Mouse (Mus musculus) urinary bladder, adult 2 months (tissue): Measurements from ENCODE around the gene Slc16a13. TPM values are rescaled to one million over a fixed set of nuclear protein-coding genes. Genes with fewer than 3 reads are reported as not detected.

ENCODE experiments used
- DNase-seq: peaks from one replicate; pipeline ENCODE4 v3.0.0; 2022; ENCODE audit warnings: low spot score
- polyA plus RNA-seq: library from polyadenylated mRNA; depleted of rRNA; stranded (reverse); fragments of >200 nt; gene quantifications from 2 replicates; pipeline ENCODE4 v1.2.3, GENCODE M21; 2012

Gene Slc16a13
- polyA plus RNA-seq, 1 experiment: 8.5 TPM

DNA sequence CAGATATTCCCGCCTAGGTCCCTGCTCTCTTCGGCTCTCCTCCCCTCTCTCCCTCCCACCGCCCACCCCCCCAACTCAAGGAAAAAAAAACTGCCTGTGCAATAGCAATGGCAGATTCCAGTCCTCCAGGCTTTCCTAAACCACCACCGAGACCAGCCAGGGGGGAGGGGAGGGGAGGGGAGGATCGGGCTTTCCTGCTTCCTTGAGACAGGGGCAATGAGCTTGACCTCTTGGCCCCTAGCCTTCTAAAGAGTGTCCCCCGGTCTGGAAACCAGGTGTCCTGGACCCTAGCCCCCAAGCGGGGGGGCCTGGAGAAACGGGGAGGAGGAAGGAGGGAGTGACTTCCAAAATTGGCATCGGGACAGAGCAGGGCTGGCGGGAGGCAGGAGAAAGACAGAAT, 11.7 kb upstream of the Slc16a13 start:
- DNase-seq: no peak

DNA sequence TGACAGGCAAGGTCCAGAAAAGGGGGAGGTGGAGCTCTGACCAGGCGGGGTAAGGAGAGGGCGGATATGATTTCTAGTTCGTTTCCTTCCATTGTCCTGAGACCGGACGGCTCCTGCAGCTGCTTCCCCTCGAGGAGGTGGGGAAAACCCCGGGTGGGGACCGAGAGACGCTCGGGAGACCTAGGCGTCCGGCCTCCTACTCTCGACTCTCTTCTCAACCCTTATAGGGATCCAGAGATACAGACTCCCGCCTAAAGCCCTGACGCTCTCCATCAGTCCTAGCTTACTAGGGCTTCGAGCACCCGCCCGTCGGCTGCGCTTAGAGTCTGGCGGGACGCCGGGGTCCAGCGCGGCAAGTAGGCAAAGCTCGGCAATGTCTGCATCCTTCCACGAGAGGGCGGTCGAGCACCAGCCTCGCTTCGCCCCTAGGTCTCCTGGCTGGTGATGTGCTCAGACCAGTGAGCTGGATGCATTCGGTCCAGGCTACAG, 9.4 kb upstream of the Slc16a13 start:
- DNase-seq: peak; percentile 67

DNA sequence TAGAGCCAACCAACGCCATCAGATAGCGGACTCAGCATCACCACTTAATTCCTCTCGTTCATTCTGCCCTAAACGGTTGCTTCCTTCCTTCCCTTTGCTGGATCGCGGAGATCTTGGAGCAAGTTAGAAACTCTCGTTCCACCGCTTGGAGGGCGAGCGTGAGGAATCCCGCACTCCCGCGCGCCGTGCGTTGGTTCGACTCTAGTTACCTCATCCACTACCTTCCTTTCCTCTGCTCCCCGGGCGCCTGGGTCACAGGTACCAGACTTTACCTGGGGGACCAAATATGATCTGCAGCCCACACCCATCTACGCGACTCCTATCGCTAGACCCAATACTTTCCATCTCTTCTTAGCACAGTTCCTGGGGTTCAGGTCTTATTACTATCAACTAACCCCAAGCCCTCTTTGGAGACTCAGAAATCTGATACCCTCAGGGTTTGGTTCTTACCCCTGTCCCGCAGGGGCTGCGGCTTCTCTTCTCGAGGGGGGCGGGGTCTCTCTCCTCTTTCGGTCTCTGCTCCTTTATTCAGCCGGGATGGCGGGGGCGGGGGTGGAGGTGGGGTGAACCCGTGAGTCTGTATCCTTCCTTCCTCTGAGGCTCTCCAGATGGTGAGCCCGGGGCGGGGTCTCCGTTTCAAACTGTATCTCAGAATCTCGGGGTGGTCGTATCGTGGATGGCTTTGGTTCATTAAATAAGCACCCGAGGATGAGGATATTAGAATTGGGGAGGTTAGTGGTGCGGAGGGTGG, 8.6 kb upstream of the Slc16a13 start, which contains the start of gene Bcl6b:
Gene Bcl6b (minus strand): TSS at position 539 of the 751 bp plus-strand sequence.
- no peak for DNase-seq

DNA sequence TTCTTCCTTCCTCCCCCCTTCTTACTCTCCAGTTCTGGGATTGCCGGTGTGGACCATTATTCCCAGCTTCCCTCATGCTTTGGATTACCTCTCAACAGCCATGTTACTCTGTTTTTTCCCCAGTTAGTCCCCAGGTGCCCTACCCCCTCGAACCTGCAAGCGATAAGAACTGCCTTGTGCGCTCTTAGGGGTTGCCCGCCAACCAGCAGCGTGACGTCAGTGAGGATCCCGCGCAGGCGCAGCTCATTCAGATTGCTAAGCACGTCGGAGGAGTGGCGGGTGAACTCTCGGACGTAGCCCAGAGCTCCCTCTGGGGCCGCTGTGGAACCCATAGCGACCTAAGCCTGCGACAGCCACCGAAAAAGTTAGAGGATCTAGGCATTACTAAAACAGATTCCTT, 8.0 kb upstream of the Slc16a13 start:
- no peak for DNase-seq

DNA sequence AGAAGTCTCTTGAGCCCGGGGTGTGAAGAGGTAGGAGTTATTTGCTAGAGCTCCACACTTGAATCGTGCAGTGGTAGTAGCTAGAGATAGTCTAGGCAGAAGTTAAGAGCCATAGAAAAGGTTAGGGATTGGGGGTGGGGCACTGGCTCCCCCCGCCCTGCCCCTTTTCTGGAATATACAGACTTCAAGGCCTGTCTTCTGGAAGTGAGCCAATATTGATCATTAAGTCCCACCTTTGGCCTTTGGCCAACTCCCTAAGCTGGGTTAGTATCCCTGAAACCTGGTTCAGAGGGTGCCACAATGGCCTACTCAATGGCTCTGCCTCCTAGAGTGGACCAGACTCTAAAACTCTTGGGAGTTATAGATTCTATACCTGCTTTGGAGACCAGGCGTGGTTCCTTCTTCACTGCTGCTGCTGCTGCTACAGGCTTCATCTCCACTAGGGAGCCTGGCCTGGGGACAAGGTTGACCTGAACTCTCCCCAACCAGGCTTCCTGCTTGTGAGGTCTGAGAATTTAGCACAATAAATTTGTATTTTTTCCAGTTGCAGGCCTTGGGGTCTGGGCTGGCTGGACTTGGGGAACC, 6.9 kb upstream of the Slc16a13 start:
- DNase-seq: no peak

DNA sequence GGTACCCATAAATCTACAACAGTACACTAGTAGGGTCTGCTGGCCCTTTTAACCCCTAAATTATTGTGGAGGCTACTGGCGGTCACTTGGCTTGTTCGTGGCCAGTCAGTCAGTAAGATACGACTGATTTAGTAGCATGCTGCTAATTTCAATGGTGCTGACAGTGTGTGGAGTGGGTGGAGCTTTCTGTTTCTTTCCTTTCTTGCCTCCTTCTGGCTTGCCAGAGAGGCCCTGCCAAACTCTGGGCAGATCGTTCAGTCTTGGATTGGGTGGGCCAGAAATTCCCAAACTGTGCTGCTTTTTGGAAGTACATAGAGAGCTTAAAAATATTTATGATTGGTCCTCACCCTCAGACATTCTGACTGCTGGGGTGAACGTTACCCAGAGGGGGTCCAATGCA, 6.3 kb upstream of the Slc16a13 start:
- no peak for DNase-seq

DNA sequence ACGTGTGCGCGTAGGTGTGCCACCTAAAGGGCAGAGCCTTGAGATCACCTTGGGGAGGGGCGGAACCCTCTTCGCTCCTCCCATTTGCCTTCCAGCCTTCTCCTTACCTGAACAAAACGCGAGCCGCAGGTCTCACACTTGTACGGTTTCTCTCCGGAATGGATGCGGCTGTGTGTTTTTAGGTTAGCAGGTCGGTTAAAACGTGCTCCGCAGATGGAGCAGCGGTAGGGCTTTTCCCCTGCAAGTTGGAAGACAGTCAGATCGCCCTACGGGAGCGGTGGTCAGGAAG, 5.7 kb upstream of the Slc16a13 start:
- DNase-seq: no peak

DNA sequence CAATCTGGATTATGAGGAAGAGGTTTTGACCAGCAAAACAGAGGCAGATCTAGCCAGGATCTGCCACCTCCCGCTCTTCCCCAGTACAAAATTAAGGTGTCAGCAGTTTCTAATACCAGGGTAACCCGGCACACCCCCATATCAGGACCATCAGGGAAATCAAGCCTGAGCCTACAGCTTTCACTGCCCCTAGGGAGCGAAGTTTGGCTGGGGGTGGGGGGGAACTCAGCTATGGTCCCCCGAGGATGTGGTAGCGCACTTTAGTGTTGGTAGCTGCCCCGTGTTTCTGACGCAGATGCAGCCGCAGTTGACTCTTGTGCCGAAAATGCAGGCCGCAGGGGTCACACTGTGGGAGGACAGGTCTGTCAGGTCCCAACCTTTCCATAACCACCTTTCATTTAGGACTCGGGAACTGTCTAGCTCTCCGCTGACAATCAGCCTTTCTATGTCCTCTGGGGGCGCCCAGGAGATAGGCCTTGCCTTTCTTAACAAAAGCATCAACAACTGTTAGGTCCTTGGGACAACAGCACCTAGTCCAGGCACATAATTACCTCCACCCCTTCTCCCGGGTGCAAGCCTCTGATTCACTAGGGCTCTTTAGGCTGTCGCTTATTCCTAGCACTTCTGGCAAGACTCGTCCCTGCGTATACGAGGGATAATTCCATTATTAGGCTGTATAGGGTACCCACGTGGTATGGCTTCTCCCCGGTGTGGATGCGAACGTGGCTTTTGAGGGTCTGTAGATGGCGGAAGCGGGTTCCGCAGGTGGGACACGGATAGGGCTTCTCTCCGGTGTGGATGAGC, 5.1 kb upstream of the Slc16a13 start:
- DNase-seq: no peak

DNA sequence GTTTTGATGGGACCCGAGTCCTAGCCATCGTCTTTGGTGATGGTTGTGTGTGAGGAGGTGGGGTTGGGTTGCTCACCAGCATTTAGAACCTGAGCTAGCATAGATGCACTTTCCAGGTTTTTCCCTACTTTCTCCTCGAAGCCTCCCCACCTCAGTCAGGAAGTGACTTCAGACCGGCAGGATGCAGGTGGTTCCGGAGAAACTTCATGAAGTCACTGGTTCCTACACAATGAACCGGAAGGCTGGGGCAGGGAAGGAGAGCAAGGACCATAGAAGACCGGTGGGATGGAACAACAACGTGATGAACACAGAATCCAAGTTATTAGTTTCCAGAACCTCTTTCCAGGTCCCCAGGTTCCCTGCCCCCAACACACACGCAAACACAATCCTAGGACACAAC, 2.9 kb upstream of the Slc16a13 start:
- no peak for DNase-seq

DNA sequence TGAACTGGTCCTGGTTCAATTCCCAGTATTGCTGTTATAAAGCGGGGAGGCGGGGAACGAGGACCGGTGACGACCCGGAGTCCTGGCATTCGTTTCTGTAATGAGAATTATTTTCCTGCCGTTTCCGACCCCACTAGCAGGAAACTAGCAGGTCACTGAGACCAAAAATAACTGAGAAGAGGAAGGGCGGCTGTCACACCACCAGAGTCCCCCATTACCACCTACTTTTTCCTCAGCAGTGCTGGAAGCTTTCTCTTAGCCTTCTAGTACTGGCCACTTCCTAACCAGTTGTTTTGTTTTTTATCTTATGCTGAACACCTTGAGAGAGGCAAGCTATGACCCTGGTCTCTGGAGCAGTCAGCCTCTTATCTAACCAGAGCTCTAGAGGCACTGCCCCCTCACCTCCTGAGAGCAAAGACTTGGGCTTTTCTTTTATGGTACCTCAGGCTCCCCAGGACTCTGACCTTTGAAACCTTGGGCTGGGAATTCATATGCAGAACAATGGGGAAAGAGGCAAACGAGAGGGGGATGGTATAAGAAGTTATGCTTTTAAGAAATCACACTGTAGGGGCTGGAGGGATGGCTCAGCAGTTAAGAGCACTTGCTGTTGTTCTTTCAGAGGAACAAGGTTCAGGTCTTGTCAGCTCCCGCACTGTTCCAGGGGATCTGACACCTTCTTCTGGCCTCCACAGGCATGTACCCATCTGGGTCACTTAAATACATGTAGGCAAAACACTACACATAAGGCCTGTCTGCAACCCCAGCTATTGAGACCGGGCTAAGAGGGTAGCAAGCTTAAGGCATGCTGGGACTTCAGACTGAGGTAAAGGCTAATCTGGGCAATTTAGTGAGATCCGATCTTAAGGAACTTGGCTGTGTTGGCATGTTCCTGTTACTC, 988 bp upstream of the Slc16a13 start:
- no peak for DNase-seq

DNA sequence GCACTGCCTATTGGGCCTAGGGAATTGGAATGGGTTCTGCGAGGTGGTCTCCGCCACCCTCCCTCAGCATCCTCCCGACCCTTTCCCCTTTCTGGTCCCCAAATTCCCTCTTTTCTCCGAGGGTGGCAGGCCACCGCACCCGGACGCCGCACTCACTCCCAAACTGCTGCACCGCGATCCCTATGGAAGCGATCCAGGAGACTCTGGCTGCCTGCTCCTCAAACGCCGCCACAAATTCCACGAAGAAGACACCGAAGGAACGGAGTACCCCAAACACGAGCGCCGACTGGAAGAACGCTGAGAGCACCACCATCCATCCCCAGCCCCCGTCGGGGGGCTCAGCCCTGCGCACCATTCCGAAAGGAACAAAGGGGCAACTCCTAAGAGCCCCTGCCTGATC, 541 bp downstream of the Slc16a13 start:
- DNase-seq: no peak

DNA sequence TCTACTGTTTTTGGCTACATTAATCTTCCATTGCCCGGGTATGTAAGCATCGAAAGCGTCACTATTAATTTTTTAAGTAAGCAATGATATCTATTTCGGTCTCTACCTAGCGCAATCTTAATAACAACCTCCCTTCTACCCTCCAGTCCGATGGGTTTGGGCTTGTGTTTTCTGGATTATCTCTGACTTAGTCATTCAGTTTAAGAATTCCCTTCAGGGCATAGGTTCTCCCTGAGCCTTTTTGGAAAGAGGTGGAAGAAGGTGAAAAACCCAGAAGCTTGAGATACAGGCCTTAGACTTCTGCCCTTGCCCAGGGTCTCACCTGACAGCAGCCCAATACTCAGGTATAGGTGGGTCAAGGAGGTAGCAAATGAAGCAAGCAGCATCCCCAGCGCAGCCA, 991 bp downstream of the Slc16a13 start:
- no peak for DNase-seq

DNA sequence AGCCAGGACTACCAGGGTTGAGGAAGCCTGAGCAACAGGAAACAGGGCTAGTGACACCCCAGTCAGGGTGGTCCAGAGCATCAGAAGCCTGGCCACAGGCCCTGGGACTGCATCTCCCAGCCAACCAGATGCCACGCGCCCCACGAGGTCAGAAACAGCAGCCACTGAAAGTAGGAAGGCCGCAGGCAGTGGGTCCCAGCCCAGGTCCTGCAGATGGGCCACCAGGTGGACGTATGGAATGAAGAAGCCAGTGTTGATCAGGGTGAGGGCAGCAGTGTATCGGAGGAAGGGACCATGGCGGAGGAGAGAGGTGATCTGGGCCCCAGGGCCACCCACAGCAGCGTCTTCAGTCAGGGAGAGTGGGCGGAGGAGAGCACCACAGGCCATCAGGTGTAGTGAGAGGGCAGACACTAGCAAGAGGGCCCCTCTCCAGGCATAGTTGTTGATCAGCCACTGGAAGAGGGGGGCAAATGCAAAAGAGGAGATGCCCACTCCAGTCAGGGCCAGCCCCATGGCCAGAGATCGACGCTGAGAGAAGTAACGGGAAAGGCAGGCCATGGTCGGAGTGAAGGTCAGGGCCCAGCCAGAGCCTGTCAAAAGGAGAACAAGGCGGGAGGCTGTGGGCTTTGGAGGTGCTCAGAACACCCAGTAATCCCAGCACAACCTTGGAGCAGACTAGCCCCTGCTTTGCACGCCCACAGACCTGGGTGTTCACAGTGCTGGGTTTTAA, 2.0 kb downstream of the Slc16a13 start:
- no peak for DNase-seq

DNA sequence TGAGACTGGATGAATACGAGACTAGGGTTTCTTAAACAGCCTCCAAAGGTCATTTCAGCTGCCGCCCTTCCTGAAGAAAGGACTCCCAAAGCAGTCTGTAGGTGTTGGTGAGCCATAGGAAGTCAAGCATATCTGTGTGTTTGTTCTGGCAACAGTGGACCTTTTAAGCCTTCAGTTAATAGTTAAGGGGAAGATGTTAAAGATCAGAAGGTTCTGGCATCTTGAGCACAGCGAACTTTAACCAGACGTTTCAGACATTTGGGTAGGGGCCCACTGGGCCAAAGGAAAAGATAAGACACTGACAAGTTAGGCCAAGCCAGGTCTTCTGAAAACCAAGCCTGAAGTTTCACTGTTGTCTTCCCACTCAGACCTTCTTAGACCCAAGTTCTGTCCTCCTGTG, 2.8 kb downstream of the Slc16a13 start:
- DNase-seq: no peak

DNA sequence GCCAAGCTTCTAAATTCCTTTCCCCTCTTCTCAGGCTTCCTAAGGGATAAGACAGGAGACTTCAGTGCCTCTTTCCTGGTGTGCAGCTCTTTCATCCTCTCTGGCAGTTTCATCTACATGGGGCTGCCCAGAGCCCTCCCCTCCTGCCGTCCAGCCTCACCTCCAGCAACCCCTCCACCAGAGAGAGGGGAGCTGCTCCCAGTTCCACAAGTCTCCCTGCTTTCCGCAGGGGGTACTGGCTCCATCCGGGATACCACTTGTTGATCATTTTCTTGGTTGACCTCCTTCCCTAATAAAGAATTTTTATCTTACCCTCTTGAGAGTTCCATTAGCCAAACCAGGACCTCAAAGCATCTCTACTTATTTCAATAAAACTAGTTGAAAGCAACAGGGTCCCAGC, 4.8 kb downstream of the Slc16a13 start:
- DNase-seq: no peak

DNA sequence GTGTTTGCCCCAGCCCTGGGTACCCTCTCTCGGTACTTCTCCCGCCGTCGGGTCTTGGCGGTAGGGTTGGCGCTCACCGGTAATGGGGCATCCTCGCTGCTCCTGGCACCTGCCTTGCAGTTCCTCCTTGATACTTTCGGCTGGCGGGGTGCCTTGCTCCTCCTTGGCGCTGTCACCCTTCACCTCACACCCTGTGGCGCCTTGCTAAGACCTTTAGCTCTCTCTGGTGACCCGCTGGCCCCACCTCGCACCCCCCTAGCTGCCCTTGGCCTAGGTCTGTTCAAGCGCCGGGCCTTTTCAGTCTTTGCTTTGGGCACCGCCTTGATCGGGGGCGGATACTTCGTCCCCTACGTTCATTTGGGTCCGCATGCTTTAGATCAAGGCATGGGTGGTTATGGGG, 5.6 kb downstream of the Slc16a13 start:
- no peak for DNase-seq

DNA sequence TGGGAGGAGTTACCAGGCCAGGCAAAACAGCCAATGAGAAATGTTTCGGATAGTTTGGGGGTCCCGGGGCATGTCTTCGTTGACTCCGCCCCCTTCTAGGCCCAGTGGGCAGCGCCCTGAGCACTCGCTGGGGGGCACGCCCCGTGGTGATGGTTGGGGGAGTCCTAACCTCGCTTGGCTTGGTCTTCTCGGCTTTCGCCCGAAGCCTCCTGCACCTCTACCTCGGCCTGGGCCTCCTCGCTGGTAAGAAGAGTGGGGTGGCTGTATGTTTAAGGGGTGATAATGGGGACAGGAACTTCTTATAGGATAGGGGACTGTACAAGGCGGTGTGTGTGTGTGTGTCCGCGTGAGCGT, 6.0 kb downstream of the Slc16a13 start:
- DNase-seq: no peak

DNA sequence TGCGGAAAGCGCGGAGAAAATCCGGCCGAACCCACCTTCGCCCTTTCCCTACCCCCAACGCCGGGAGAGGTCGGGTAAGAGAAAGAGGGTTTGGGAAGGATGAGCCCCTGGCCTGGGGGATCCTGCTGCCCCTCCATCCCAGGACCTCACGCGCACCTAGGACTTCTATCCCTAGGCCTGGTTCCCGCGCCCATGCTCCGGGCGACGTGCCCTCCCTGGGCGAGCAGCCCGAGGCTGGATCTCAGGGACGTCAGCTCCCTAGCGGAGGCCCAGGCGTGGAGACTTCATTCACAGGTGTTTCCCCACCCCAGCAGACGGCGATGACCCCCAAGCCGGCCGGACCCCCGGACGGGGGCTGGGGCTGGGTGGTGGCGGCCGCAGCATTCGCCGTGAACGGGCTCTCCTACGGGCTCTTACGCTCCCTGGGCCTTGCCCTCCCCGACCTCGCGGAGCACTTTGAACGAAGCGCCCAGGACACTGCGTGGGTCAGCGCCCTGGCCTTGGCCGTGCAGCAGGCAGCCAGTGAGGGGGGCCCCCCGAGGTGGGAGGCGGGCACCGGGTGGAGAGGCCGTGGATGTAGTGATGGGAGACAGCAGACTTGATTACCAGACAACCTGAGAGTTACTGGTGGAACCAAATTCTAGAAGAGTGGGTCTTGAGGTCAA, 6.5 kb downstream of the Slc16a13 start:
- DNase-seq: no peak

DNA sequence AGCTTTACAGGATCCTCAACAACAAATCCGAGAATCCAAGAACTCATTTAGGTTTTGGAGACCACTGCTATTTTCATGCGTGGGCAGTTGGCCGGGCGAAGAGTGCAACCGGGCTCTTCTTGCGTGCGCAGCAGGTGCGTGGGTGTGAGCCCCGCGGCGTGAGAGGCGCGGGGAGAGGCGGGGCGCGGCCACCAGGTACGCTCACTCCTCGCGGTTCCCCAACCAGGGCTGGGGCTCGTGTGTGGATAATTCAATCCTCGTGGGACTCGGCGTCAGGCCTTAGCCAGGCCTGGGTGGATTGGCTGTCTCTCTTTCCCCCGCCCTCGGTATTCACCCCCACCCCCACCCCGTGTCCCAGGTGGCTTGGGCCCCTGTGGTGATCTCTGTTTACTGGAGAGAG, 7.1 kb downstream of the Slc16a13 start:
- DNase-seq: no peak

DNA sequence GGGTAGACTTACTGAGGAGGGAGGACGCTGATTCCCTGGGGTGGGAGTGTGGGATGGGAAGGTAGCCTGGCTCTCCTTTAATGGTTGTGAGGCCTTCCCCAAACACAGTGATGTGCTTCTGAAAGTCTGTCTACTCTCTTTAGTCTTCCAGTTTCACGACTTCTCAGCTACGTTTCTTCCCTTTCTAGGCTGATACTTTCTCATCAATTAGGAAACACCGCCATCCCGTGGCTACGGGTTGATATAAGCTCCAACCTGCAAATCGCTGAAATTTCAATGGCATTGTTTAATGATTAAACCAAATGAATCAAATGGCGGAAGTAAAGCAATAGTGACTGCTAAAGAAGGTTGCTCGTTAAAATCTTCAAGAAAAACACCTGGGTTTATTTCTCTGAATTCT, 8.0 kb downstream of the Slc16a13 start:
- DNase-seq: no peak

DNA sequence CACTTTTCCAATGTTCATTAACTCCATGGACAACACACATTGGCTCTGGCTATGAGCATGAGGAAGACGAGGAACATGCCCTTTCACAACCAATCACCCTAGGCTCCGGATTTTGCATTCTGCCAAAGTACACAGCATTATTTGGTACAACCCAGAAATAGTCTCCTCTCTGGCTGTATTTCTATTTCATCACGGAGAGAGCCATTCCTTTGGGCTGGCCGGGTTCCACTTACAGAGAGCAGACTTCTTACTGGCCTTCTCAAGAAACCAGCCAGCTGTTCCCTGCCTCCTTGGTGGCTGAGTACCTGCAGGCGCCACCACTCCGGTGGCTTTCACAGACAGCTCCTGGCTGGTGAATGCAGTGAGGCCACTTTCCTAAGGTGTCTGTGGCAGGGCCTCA, 8.4 kb downstream of the Slc16a13 start, which contains the start of gene Slc16a11:
Gene Slc16a11 (plus strand): TSS at position 330 of the 400 bp plus-strand sequence.
- no peak for DNase-seq
